Comparison of ENCODE assay signal across 20 mouse cellular contexts in the genomic region with DNA sequence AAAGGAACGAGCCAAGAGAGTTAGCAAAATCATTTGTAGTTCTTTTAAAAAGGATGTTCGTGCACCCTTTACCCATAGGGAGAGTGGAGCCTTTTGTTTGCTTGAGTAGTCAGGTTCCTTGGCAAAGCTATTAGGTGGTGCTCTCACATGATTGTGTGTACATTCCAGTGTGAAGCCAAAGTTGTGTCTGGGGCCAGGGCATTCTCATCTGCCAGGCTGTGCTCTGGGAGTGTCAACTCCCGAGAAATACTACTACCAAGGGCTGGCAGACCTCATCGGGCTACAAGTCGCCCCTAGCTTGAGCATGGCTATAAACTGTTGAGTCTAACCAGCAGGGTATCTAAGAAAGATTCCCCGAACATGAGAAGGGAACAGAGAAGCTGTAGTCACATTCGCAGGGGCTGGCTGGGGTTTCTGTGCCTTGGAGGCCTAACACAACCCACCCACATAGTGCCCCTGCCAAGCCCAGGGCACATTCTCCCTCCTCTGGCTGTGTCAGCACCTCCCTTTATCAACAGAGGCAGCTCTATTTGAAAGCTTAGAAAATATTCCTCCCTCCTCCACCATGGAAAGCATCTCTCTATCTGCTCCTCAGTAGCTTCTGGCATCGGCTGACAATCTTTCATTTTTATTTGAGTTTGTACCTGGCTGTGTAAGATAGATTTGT.
DNase-seq lines count a peak whose midpoint lies in the region; ATAC-seq lines count a peak whose summit lies in the region.
"Had no signal": no experiment of that assay in that cellular context is flagged by ENCODE, and none has a peak within 500 bp of the region (broad histone marks: within the 10 kb centered on the region; RNA-seq: fewer than 3 reads in every experiment).

No protein-coding gene starts in this region.

- no peak overlapping the region for H3K9ac ChIP-seq in heart, embryonic 11.5 days (ENCODE audit: low read depth, low read length)
- peak overlapping the region; percentile 47; the same call in 1 of the 2 replicates for H3K9ac ChIP-seq in heart, embryonic 13.5 days
- no peak overlapping the region for H3K9ac ChIP-seq in limb, embryonic 15.5 days
- H3K9ac ChIP-seq: embryonic facial prominence, embryonic 15.5 days; liver, embryonic 12.5 days had no signal

- no peaks in the 10 kb centered on the region for H3K27me3 ChIP-seq in heart, embryonic 11.5 days (ENCODE audit: control insufficient read depth, insufficient read depth, low read length)
- no peaks in the 10 kb centered on the region for H3K27me3 ChIP-seq in heart, embryonic 13.5 days (replicated peaks)
- no peaks in the 10 kb centered on the region for H3K27me3 ChIP-seq in limb, embryonic 15.5 days
- H3K27me3 ChIP-seq: embryonic facial prominence, embryonic 15.5 days; liver, embryonic 12.5 days; Patski had no signal

- no peak overlapping the region for H3K27ac ChIP-seq in heart, embryonic 11.5 days (ENCODE audit: low read depth, low read length)
- H3K27ac ChIP-seq in heart, embryonic 13.5 days (replicated peaks): peak overlapping the region; percentile 59
- H3K27ac ChIP-seq in limb, embryonic 15.5 days: 0 out of 2 replicates have a peak overlapping the region, but pooled peaks have one; percentile 27
- H3K27ac ChIP-seq: forebrain, embryonic 10.5 days; liver, embryonic 12.5 days had no signal

- H3K4me1 ChIP-seq in heart, embryonic 11.5 days (ENCODE audit: control insufficient read depth, insufficient read depth, low read length): no peaks in the 10 kb centered on the region
- H3K4me1 ChIP-seq in heart, embryonic 13.5 days: peaks cover 21% of the 10 kb centered on the region
- H3K4me1 ChIP-seq in limb, embryonic 15.5 days: peaks cover 15% of the 10 kb centered on the region
- H3K4me1 ChIP-seq: liver, embryonic 12.5 days had no signal

- 76% methylated on average over 8 of the region's 8 CpGs for WGBS in heart, embryonic 11.5 days (ENCODE audit: insufficient replicate concordance)
- WGBS in heart, embryonic 13.5 days: 67% methylated on average over 8 of the region's 8 CpGs
- WGBS in limb, embryonic 15.5 days: 80% methylated on average over 8 of the region's 8 CpGs

- peaks cover 16% of the 10 kb centered on the region for H3K36me3 ChIP-seq in heart, embryonic 11.5 days (ENCODE audit: control insufficient read depth, insufficient read depth, low read length)
- peaks cover 85% of the 10 kb centered on the region for H3K36me3 ChIP-seq in heart, embryonic 13.5 days
- peaks cover 9% of the 10 kb centered on the region; the same call in 1 of the 2 replicates for H3K36me3 ChIP-seq in limb, embryonic 15.5 days

- DNase-seq in heart, adult 8-10 months (ENCODE audit: low spot score): peak; percentile 55
- DNase-seq in adipocyte (ENCODE audit: low spot score): peak; percentile 37
- DNase-seq in lung, postnatal 36 days: no peak
- DNase-seq in adrenal gland, adult 2 months: no peak
- DNase-seq: adrenal gland, postnatal 25 days; cerebellum, adult 11-12 months; cerebellum, postnatal 36 days; kidney, adult 9 months; kidney, postnatal 25 days; left cerebral cortex, postnatal 4 days; lung, adult 2 months; thymus, adult 18-20 months; thymus, postnatal 4 days had no signal

- H3K4me3 ChIP-seq in heart, embryonic 11.5 days (ENCODE audit: low read depth, low read length): no peak overlapping the region
- H3K4me3 ChIP-seq in heart, embryonic 13.5 days: no peak overlapping the region
- no peak overlapping the region for H3K4me3 ChIP-seq in limb, embryonic 15.5 days
- H3K4me3 ChIP-seq: embryonic facial prominence, embryonic 15.5 days; forebrain, embryonic 10.5 days; liver, embryonic 12.5 days had no signal

- no peak overlapping the region for H3K4me2 ChIP-seq in heart, embryonic 11.5 days
- H3K4me2 ChIP-seq in heart, embryonic 13.5 days: no peak overlapping the region
- H3K4me2 ChIP-seq in limb, embryonic 15.5 days: no peak overlapping the region
- H3K4me2 ChIP-seq: embryonic facial prominence, embryonic 15.5 days; liver, embryonic 12.5 days had no signal

- ATAC-seq in heart, embryonic 11.5 days (replicated peaks; ENCODE audit: insufficient number of reproducible peaks, low FRiP score, low TSS enrichment): no peak
- ATAC-seq in heart, embryonic 13.5 days (ENCODE audit: extremely low read depth, insufficient number of reproducible peaks, low FRiP score, low TSS enrichment): no peak
- no peak for ATAC-seq in limb, embryonic 15.5 days (ENCODE audit: insufficient number of reproducible peaks, low FRiP score, low TSS enrichment, low read depth)
- ATAC-seq: liver, embryonic 12.5 days; Patski had no signal

- H3K9me3 ChIP-seq in heart, embryonic 11.5 days (replicated peaks; ENCODE audit: control insufficient read depth, low read length): no peaks in the 10 kb centered on the region
- no peaks in the 10 kb centered on the region for H3K9me3 ChIP-seq in heart, embryonic 13.5 days
- H3K9me3 ChIP-seq in limb, embryonic 15.5 days: no peaks in the 10 kb centered on the region
- H3K9me3 ChIP-seq: embryonic facial prominence, embryonic 15.5 days; forebrain, embryonic 10.5 days; liver, embryonic 12.5 days had no signal

Comparison
In these comparisons a context has a peak if more than half of its experiments do, and no peak if none do; other contexts are left out.
1. DNase-seq: peak in heart, adult 8-10 months (single experiment) and adipocyte (single experiment); none in lung, postnatal 36 days (single experiment) and adrenal gland, adult 2 months (single experiment).